Mouse (Mus musculus) MEL (cell line): ENCODE data around the gene Camkv. TPM values are rescaled to one million over a fixed set of nuclear protein-coding genes. Genes with fewer than 3 reads are reported as not detected.
A peak's percentile ranks its signal among the peaks of the same experiment; 100 is the strongest.

Source experiments
- DNase-seq: peaks from one replicate; pipeline ENCODE4 v3.0.0; 2011; ENCODE audit warnings: low read depth, low spot score
- H3K27ac ChIP-seq: 2 replicates; pipeline ENCODE4 v1.5.1; 2012; ENCODE audit warnings: low read depth, mild to moderate bottlenecking, control low read depth, low read length, moderate library complexity; ENCODE audit not compliant: control insufficient read depth
- H3K27me3 ChIP-seq, 2 experiments: fragments of 150-350 bp in 1 of 2; sonication (generic) in 1 of 2; 2 replicates each; pipeline ENCODE4 v1.6.1; 2012; ENCODE audit warnings: low read length in 2 of 2, mild to moderate bottlenecking in 2 of 2, improper control_type of control experiment in 1 of 2, moderate library complexity in 1 of 2; ENCODE audit not compliant: insufficient read depth in 2 of 2, control insufficient read depth in 1 of 2
- H3K36me3 ChIP-seq, 2 experiments: 2 replicates each; pipeline ENCODE4 v1.6.1; 2012 to 2014; ENCODE audit warnings: low read length in 2 of 2, improper control_type of control experiment in 1 of 2, inconsistent platforms in 1 of 2, mild to moderate bottlenecking in 1 of 2; ENCODE audit not compliant: insufficient read depth in 2 of 2, control insufficient read depth in 1 of 2
- H3K4me1 ChIP-seq, 2 experiments: fragments of 150-350 bp in 1 of 2; sonication (generic) in 1 of 2; 2 replicates each; pipeline ENCODE4 v1.6.1; 2012; ENCODE audit warnings: low read length in 2 of 2, improper control_type of control experiment in 1 of 2, mild to moderate bottlenecking in 1 of 2; ENCODE audit not compliant: insufficient read depth in 2 of 2, control insufficient read depth in 1 of 2
- H3K4me3 ChIP-seq, 2 experiments: fragments of 150-350 bp in 1 of 2; sonication (generic) in 1 of 2; 2 replicates each; pipeline ENCODE4 v1.5.1; 2012; ENCODE audit warnings: low read depth in 2 of 2, low read length in 2 of 2, mild to moderate bottlenecking in 2 of 2, moderate library complexity in 2 of 2, control low read depth in 1 of 2, improper control_type of control experiment in 1 of 2; ENCODE audit not compliant: control insufficient read depth in 1 of 2, insufficient read depth in 1 of 2
- H3K79me2 ChIP-seq: 2 replicates; pipeline ENCODE4 v1.6.1; 2012; ENCODE audit warnings: mild to moderate bottlenecking, low read length, moderate library complexity; ENCODE audit not compliant: control insufficient read depth, poor library complexity, insufficient read depth
- H3K9ac ChIP-seq: 2 replicates; pipeline ENCODE4 v1.6.1; 2012; ENCODE audit warnings: low read depth, mild to moderate bottlenecking, control low read depth, low read length, moderate library complexity; ENCODE audit not compliant: control insufficient read depth, poor library complexity, severe bottlenecking
- H3K9me3 ChIP-seq: fragments of 150-350 bp; sonication (generic); replicated peaks from 2 replicates; pipeline ENCODE4 v1.6.1; 2012; ENCODE audit warnings: mild to moderate bottlenecking, low read length, improper control_type of control experiment, moderate library complexity; ENCODE audit not compliant: insufficient read depth
- CTCF ChIP-seq, 3 experiments: IDR thresholded peaks in 2 of 3; conservative IDR thresholded peaks in 1 of 3; 2 replicates each; pipeline ENCODE4 v1.5.1; 2011 to 2012; ENCODE audit warnings: low read length in 3 of 3, low read depth in 2 of 3, mild to moderate bottlenecking in 2 of 3, improper control_type of control experiment in 1 of 3, inconsistent platforms in 1 of 3, mixed read lengths in 1 of 3, moderate library complexity in 1 of 3; ENCODE audit not compliant: control insufficient read depth in 1 of 3, insufficient read depth in 1 of 3, poor library complexity in 1 of 3, severe bottlenecking in 1 of 3
- ELF1 ChIP-seq: IDR thresholded peaks from 2 replicates; pipeline ENCODE4 v1.6.1; 2014; ENCODE audit warnings: low read depth, mild to moderate bottlenecking, inconsistent platforms, low read length, improper control_type of control experiment, moderate library complexity
- ETS1 ChIP-seq: IDR thresholded peaks from 2 replicates; pipeline ENCODE4 v1.6.1; 2012; ENCODE audit warnings: low read depth, mild to moderate bottlenecking, inconsistent platforms, low read length, improper control_type of control experiment, moderate library complexity
- GABPA ChIP-seq: IDR thresholded peaks from 2 replicates; pipeline ENCODE4 v1.6.1; 2012; ENCODE audit warnings: low read depth, mild to moderate bottlenecking, inconsistent platforms, low read length, improper control_type of control experiment, moderate library complexity
- GATA1 ChIP-seq: IDR thresholded peaks from 2 replicates; pipeline ENCODE4 v1.6.1; 2011; ENCODE audit warnings: low read depth, low read length, improper control_type of control experiment
- HCFC1 ChIP-seq: IDR thresholded peaks from 2 replicates; pipeline ENCODE4 v1.6.1; 2012; ENCODE audit warnings: low read depth, mild to moderate bottlenecking, inconsistent platforms, low read length, improper control_type of control experiment, moderate library complexity
- JUND ChIP-seq: IDR thresholded peaks from 2 replicates; pipeline ENCODE4 v1.6.1; 2011; ENCODE audit warnings: low read depth, mild to moderate bottlenecking, improper control_type of control experiment, low read length
- MAX ChIP-seq: IDR thresholded peaks from 2 replicates; pipeline ENCODE4 v1.6.1; 2011; ENCODE audit warnings: low read length, improper control_type of control experiment
- MAZ ChIP-seq: IDR thresholded peaks from 2 replicates; pipeline ENCODE4 v1.6.1; 2012; ENCODE audit warnings: low read depth, mild to moderate bottlenecking, inconsistent platforms, low read length, improper control_type of control experiment
- MYC ChIP-seq: IDR thresholded peaks from 2 replicates; pipeline ENCODE4 v1.6.1; 2011; ENCODE audit warnings: low read depth, mild to moderate bottlenecking, low read length, improper control_type of control experiment, moderate library complexity
- NRF1 ChIP-seq: IDR thresholded peaks from 2 replicates; pipeline ENCODE4 v1.6.1; 2014; ENCODE audit warnings: low read depth, mild to moderate bottlenecking, inconsistent platforms, low read length, improper control_type of control experiment, moderate library complexity; ENCODE audit not compliant: poor library complexity, insufficient read depth, severe bottlenecking
- POLR2AphosphoS2 ChIP-seq: IDR thresholded peaks from 2 replicates; pipeline ENCODE4 v1.6.1; 2011; ENCODE audit warnings: low read length, improper control_type of control experiment
- RAD21 ChIP-seq: IDR thresholded peaks from 2 replicates; pipeline ENCODE4 v1.6.1; 2011; ENCODE audit warnings: mild to moderate bottlenecking, low read depth, low read length, improper control_type of control experiment
- RCOR1 ChIP-seq: IDR thresholded peaks from 2 replicates; pipeline ENCODE4 v1.6.1; 2012; ENCODE audit warnings: low read depth, mild to moderate bottlenecking, inconsistent platforms, low read length, improper control_type of control experiment
- SIN3A ChIP-seq: IDR thresholded peaks from 2 replicates; pipeline ENCODE4 v1.6.1; 2012; ENCODE audit warnings: low read length, improper control_type of control experiment, inconsistent platforms
- SMC3 ChIP-seq: IDR thresholded peaks from 2 replicates; pipeline ENCODE4 v1.6.1; 2011; ENCODE audit warnings: low read depth, low read length, improper control_type of control experiment
- TBP ChIP-seq: IDR thresholded peaks from 2 replicates; pipeline ENCODE4 v1.8.0; 2011; ENCODE audit warnings: low read depth, low read length, improper control_type of control experiment
- TCF12 ChIP-seq: IDR thresholded peaks from 2 replicates; pipeline ENCODE4 v1.6.1; 2014; ENCODE audit warnings: low read depth, mild to moderate bottlenecking, inconsistent platforms, low read length, improper control_type of control experiment, moderate library complexity
- USF2 ChIP-seq, 2 experiments: IDR thresholded peaks; 2 replicates each; pipeline ENCODE4 v1.6.1; 2011 to 2012; ENCODE audit warnings: improper control_type of control experiment in 2 of 2, low read length in 2 of 2, borderline replicate concordance in 1 of 2, inconsistent platforms in 1 of 2, low read depth in 1 of 2, mild to moderate bottlenecking in 1 of 2; ENCODE audit not compliant: insufficient read depth in 1 of 2
- ZC3H11A ChIP-seq: IDR thresholded peaks from 2 replicates; pipeline ENCODE4 v1.6.1; 2012; ENCODE audit warnings: low read depth, mild to moderate bottlenecking, inconsistent platforms, low read length, improper control_type of control experiment
- polyA plus RNA-seq, 2 experiments: library from polyadenylated mRNA; stranded (reverse) in 1 of 2; unstranded in 1 of 2; fragments of >175 nt in 1 of 2; fragments of >200 nt in 1 of 2; gene quantifications; 2 replicates each; pipeline versions ENCODE4 v1.2.1 to v1.2.4; 2012; ENCODE audit warnings: low replicate concordance in 2 of 2, low read depth in 1 of 2; ENCODE audit not compliant: insufficient read length in 2 of 2, insufficient read depth in 1 of 2, missing spikeins in 1 of 2
- total RNA-seq: library from RNA; depleted of rRNA; stranded (reverse); fragments of 300-350 nt; gene quantifications from 2 replicates; pipeline ENCODE4 v1.2.3, GENCODE M21; 2012

Camkv gene
- total and polyA plus RNA-seq, 3 experiments: 0.08 to 0.14 TPM; not detected in 1

DNA sequence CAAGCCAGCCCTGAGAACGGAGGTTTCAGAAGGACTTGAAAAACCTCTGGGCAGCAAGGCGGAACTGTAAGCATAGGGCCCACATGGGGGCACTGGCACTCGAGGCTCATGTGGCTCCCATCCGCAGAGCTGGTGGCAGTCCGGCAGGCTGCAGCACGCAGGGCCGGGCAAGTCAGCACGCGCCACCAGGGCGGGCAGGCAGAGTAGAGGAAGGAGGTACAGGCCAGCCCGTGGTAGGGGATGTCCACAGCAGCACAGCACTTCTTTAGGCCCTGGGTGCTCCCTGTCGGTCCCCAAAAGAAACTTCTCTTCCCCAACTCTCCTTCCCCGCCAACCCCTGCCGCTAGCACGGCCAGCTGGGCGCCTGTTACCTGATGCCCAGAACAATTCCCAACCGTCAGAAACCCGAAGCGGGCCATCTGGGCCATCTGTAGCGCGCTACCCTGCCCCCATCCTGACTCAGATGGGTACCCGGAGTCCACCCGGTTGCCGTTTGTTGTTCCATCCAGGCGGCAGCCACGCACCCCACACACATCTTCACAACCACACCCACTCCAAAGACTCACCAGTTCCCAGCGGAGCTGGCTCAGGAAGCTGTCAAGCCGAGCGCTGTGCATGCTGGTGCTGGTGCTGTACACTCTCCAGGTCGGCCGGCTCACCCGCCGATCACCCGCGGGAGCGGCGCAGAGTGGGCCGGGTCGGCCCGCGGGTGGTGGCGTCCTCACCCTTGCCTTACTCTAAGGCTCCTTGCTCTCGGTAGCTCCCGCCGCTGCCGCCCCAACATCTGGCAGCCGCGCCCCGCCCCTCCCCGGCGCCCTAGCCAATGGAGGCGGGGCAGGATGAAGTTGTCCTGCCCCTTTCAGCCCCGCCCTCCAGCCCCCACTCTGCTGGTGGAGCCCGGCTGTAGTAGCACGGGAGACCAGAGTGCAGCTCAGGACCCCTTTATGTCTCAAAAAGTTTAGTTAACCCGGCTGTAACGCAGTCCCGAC lies 50.0 kb downstream of the Camkv start, which contains the start of gene Inka1 (continued):
- peak; percentile 37; the same call in 1 of the 2 replicates for TF ChIP-seq HCFC1
- no peak; the same call in 1 of the 2 replicates for TF ChIP-seq RAD21
- TF ChIP-seq ETS1: 0 out of 2 replicates have a peak, but pooled peaks have one; percentile 4
- TF ChIP-seq MAZ: peak; percentile 76
- peak; percentile 20; the same call in 1 of the 2 replicates for TF ChIP-seq SMC3
- TF ChIP-seq TBP: peak; percentile 76
- TF ChIP-seq POLR2AphosphoS2: peak; percentile 85
- TF ChIP-seq USF2 (IDR thresholded peaks at IDR 0.05; ENCODE audit: borderline replicate concordance in 1 of 2, insufficient read depth in 1 of 2, low read depth in 1 of 2, low read length in 2 of 2): no peak
- TF ChIP-seq SIN3A: peak; percentile 70
- TF ChIP-seq RCOR1: no peak
- TF ChIP-seq NRF1: no peak
- TF ChIP-seq TCF12: peak; percentile 56; the same call in 1 of the 2 replicates
- TF ChIP-seq GATA1: no peak
- peak; percentile 32 for TF ChIP-seq MYC

GRCm38 (mm10) chr9:107986376-107986775 lies 50.9 kb downstream of the Camkv start:
- DNase-seq: peak; percentile 82
- peak overlapping the region; percentile 41 to 91 for H3K4me3 ChIP-seq
- TF ChIP-seq MAX (0 out of 2 replicates have a peak, but pooled peaks have one; percentile 6), GATA1 (peak; percentile 75), RAD21 (peak; percentile 65), ZC3H11A (peak; percentile 55), TBP (peak; percentile 48; the same call in 1 of the 2 replicates), ELF1 (0 out of 2 replicates have a peak, but pooled peaks have one; percentile 13), MAZ (peak; percentile 45; the same call in 1 of the 2 replicates), GABPA (no peak), JUND (no peak), SMC3 (peak; percentile 72), SIN3A (peak; percentile 64), POLR2AphosphoS2 (no peak), CTCF (IDR thresholded peaks at IDR 0.05 in 2 of 3, conservative IDR thresholded peaks at IDR 0.05 in 1 of 3; ENCODE audit: control insufficient read depth in 1 of 3, insufficient read depth in 1 of 3, low read depth in 2 of 3, low read length in 3 of 3, poor library complexity in 1 of 3, severe bottlenecking in 1 of 3) (peak; percentile 76 to 88 (median 79))
- TF ChIP-seq, all 39 proteins: peak for 10
- no peaks in the 10 kb centered on the region for H3K9me3 ChIP-seq
- no peak overlapping the region for H3K27ac ChIP-seq
- H3K27me3 ChIP-seq: no peaks in the 10 kb centered on the region
- peak overlapping the region; percentile 60 for H3K9ac ChIP-seq
- H3K4me1 ChIP-seq: peaks cover 26 to 33% of the 10 kb centered on the region in 2 experiments
- peaks cover 4 to 29% of the 10 kb centered on the region in 2 experiments for H3K36me3 ChIP-seq
- H3K79me2 ChIP-seq: peaks cover 30% of the 10 kb centered on the region
